Mouse (Mus musculus): ENCODE measurements around the gene Rbbp6. TPM values are rescaled to one million over a fixed set of nuclear protein-coding genes. Genes with fewer than 3 reads are reported as not detected.

Rbbp6 gene
- polyA plus RNA-seq, 1 experiment from 2014 or later: 30.6 TPM

DNA sequence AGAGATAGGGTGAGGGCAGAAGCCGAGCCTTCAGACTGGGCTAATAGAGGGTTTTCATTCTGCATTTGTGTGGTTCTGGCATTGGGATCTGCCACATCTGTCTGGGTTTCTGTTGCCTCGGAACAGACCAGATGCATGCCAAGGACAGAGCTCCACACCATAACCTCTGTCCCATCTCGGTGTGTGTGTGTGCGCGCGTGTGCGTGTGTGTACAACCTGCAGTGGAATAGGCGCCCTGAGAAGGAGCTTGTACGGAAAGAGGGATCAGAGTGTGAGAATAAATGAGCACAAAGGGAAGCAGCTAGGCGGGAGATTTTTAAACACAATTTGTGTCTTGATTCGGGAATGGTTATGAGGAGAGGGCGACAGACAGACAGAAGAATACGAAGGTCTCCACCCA lies 64.8 kb downstream of the Rbbp6 start:
- WGBS: 19% methylated on average over 13 of the region's 13 CpGs
- peak; percentile 13; the same call in 1 of the 2 replicates for ATAC-seq (replicated peaks; ENCODE audit: low FRiP score)
- H3K9ac ChIP-seq: no peak overlapping the region

DNA sequence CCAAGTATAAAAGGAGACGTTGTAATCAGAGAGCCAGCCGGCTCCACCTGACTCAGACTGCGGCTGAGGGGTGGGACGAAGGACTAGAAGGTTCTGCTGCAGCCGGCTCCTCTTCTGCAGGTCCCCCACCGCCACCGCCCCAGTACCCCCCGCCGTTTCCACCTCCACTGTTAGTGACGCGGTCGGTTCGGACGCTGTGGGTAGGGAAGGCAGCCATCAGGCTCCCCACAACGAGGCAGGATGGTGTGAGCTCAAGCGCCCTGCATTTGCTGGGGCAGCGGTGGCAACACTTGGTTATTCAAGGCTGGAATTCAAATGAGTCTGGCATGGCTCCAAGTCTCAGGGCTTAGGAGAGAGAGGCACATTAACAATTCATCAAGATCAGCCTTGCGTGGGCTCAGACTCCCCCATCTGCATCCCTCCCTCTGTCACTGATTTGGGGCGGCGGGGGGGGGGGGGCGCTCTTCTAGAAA lies 65.3 kb downstream of the Rbbp6 start:
- Histone ChIP-seq H3K4me1 (peaks cover 20% of the 10 kb centered on the region), H3K9me3 (replicated peaks) (no peaks in the 10 kb centered on the region), H3K9ac (peak overlapping the region; percentile 43), H3K4me3 (replicated peaks) (peak overlapping the region; percentile 45), H3K27ac (peak overlapping the region; percentile 54; the same call in 1 of the 2 replicates), H3K36me3 (no peaks in the 10 kb centered on the region), H3K4me2 (peak overlapping the region; percentile 91), H3K27me3 (no peaks in the 10 kb centered on the region)
- peak; percentile 87 for ATAC-seq (replicated peaks; ENCODE audit: low FRiP score)
- under 1% methylated on average over 21 of the region's 21 CpGs for WGBS

More for the DNA sequence above, 64.8 kb downstream of the Rbbp6 start:
- H3K27me3 ChIP-seq: no peaks in the 10 kb centered on the region
- no peaks in the 10 kb centered on the region for H3K36me3 ChIP-seq
- H3K4me2 ChIP-seq: peak overlapping the region; percentile 91
- H3K4me1 ChIP-seq: peaks cover 20% of the 10 kb centered on the region
- H3K4me3 ChIP-seq (replicated peaks): peak overlapping the region; percentile 45
- H3K27ac ChIP-seq: no peak overlapping the region
- H3K9me3 ChIP-seq (replicated peaks): no peaks in the 10 kb centered on the region

DNA sequence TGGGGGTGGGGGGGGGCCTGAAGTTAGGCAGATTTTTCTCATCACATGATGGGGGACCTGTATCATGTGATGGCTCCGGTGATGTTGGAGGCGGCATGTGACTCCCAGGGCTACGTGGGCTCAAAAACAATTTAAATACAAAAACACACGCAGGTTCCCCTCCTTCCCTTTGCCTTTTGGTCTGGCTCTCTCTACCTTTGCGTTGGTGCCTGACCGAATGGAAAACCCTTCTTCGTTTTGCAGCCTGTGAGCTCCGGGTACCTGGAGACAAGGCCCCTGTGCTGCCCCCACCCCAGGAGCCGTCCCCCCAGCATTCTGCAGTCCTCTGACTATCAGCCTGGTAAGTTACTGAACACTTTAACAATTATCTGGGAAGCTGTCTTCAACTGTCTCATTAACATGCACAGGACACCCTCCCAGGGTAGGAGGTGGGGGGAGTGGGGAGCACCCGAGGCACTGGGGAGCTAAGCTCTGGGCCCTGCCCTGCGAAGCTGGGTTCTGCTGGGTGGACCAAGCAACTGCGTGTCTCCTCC lies 65.8 kb downstream of the Rbbp6 start:
- H3K4me3 ChIP-seq (replicated peaks): peak overlapping the region; percentile 45
- H3K9ac ChIP-seq: no peak overlapping the region
- 3% methylated on average over 12 of the region's 12 CpGs for WGBS
- H3K36me3 ChIP-seq: no peaks in the 10 kb centered on the region
- no peak overlapping the region for H3K27ac ChIP-seq
- H3K27me3 ChIP-seq: no peaks in the 10 kb centered on the region
- peak; percentile 68 for ATAC-seq (replicated peaks; ENCODE audit: low FRiP score)
- peak overlapping the region; percentile 91 for H3K4me2 ChIP-seq
- no peaks in the 10 kb centered on the region for H3K9me3 ChIP-seq (replicated peaks)
- peaks cover 20% of the 10 kb centered on the region for H3K4me1 ChIP-seq

DNA sequence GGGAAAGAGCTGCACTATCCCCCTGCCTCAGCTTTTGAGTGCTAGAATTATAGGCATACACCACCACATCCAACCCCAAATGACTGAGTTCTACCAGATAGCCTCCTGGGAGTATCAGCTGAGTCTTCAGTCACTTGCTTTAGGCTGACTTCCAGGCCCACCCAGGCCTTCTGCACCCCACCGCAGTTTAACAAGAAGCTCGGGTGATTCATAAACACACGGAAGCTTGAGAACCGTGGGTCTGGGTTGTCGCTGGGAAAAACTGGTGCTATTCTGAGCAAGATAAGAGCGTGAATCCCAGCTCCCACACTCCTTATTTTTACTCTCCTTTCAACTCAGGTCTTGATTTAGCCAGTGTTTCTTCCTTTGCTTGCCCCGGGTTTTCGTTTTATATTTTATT lies 69.8 kb downstream of the Rbbp6 start:
- no peak overlapping the region for H3K4me2 ChIP-seq
- WGBS: 78% methylated on average over 8 of the region's 8 CpGs

GRCm38 (mm10) chr7:123039302-123039701 lies 73.8 kb downstream of the Rbbp6 start:
- Histone ChIP-seq H3K27me3 (no peaks in the 10 kb centered on the region), H3K27ac (no peak overlapping the region), H3K4me1 (no peaks in the 10 kb centered on the region), H3K4me3 (replicated peaks) (no peak overlapping the region), H3K36me3 (no peaks in the 10 kb centered on the region), H3K4me2 (no peak overlapping the region), H3K9ac (no peak overlapping the region), H3K9me3 (replicated peaks) (no peaks in the 10 kb centered on the region)
- no peak for ATAC-seq (replicated peaks; ENCODE audit: low FRiP score)

More for the DNA sequence above, 69.8 kb downstream of the Rbbp6 start:
- Histone ChIP-seq H3K9me3 (replicated peaks) (no peaks in the 10 kb centered on the region), H3K27me3 (no peaks in the 10 kb centered on the region), H3K9ac (no peak overlapping the region), H3K36me3 (no peaks in the 10 kb centered on the region), H3K27ac (no peak overlapping the region), H3K4me3 (replicated peaks) (no peak overlapping the region), H3K4me1 (peaks cover 14% of the 10 kb centered on the region)
- no peak for ATAC-seq (replicated peaks; ENCODE audit: low FRiP score)

DNA sequence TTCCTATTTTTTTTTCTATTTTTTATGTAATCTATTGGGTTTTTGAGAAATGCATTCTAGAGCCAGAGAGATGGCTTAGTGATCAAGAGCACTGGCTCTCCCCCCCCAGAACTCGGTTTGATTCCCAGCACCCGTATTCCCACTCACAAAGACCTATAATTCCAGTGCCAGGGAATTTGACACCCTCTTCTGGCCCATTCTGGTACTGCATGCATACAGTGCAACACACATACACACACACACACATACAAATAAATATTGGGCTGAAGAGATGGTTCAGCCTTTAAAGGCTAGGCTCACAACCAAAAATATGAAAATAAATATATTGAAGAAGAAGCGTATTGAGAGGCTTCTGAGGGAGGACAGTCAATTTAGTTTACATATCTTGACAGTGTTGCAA lies 79.7 kb downstream of the Rbbp6 start:
- Histone ChIP-seq H3K27me3 (no peaks in the 10 kb centered on the region), H3K4me3 (replicated peaks) (no peak overlapping the region), H3K9ac (no peak overlapping the region), H3K27ac (no peak overlapping the region), H3K9me3 (replicated peaks) (no peaks in the 10 kb centered on the region), H3K4me1 (no peaks in the 10 kb centered on the region), H3K4me2 (no peak overlapping the region), H3K36me3 (no peaks in the 10 kb centered on the region)
- WGBS: 93% methylated on average over 3 of the region's 3 CpGs
- no peak for ATAC-seq (replicated peaks; ENCODE audit: low FRiP score)

GRCm38 (mm10) chr7:123046473-123047091 lies 81.1 kb downstream of the Rbbp6 start:
- no peak for ATAC-seq (replicated peaks; ENCODE audit: low FRiP score)
- H3K4me1 ChIP-seq: no peaks in the 10 kb centered on the region
- H3K9me3 ChIP-seq (replicated peaks): no peaks in the 10 kb centered on the region
- H3K27ac ChIP-seq: no peak overlapping the region
- 76% methylated on average over 13 of the region's 13 CpGs for WGBS
- H3K4me2 ChIP-seq: no peak overlapping the region
- H3K36me3 ChIP-seq: no peaks in the 10 kb centered on the region
- no peak overlapping the region for H3K4me3 ChIP-seq (replicated peaks)
- no peak overlapping the region for H3K9ac ChIP-seq
- H3K27me3 ChIP-seq: no peaks in the 10 kb centered on the region

Other genes with a start within 250 kb of the Rbbp6 start
- 52.3 and 57.0 TPM in 2 replicates for gene Tnrc6a, start 158.2 kb downstream of the Rbbp6 start, polyA plus RNA-seq (2015; fragmentation: Nextera tagmentation; extraction: Ambion mirVana)
- 2.5 and 3.1 TPM in 2 replicates for gene Slc5a11, start 249.1 kb downstream of the Rbbp6 start, polyA plus RNA-seq (2015; fragmentation: Nextera tagmentation; extraction: Ambion mirVana)

Measured in kidney, embryonic 15.5 days (tissue).